Mouse (Mus musculus): ENCODE data around the gene Fndc3a.
A peak's percentile ranks its signal among the peaks of the same experiment; 100 is the strongest.

Gene Fndc3a

GRCm38 (mm10) chr14:72677247-72677646 lies 32.6 kb downstream of the Fndc3a start:
- no peak for DNase-seq (ENCODE audit: low read depth, low spot score)

- no peak for DNase-seq (ENCODE audit: low read depth, low spot score)
Observed at GRCm38 (mm10) chr14:72671911-72672310, 37.9 kb downstream of the Fndc3a start.

GRCm38 (mm10) chr14:72670987-72671386 lies 38.8 kb downstream of the Fndc3a start:
- DNase-seq (ENCODE audit: low read depth, low spot score) = no peak

- no peak for DNase-seq (ENCODE audit: low read depth, low spot score)
Observed at GRCm38 (mm10) chr14:72649268-72649667, 60.5 kb downstream of the Fndc3a start.

- DNase-seq (ENCODE audit: low read depth, low spot score) = no peak
Observed at GRCm38 (mm10) chr14:72645512-72645911, 64.3 kb downstream of the Fndc3a start.

GRCm38 (mm10) chr14:72644620-72645019 lies 65.2 kb downstream of the Fndc3a start:
- no peak for DNase-seq (ENCODE audit: low read depth, low spot score)

- no peak for DNase-seq (ENCODE audit: low read depth, low spot score)
Observed at GRCm38 (mm10) chr14:72638507-72638906, 71.3 kb downstream of the Fndc3a start.

- DNase-seq (ENCODE audit: low read depth, low spot score) = no peak
Observed at GRCm38 (mm10) chr14:72633571-72633970, 76.2 kb downstream of the Fndc3a start.

GRCm38 (mm10) chr14:72625411-72625810 lies 84.4 kb downstream of the Fndc3a start:
- DNase-seq (ENCODE audit: low read depth, low spot score) = no peak

GRCm38 (mm10) chr14:72604077-72604476 lies 105.7 kb downstream of the Fndc3a start:
- DNase-seq (ENCODE audit: low read depth, low spot score) = no peak

- no peak for DNase-seq (ENCODE audit: low read depth, low spot score)
Observed at GRCm38 (mm10) chr14:72603194-72603521, 106.6 kb downstream of the Fndc3a start.

- peak; percentile 96 for DNase-seq (ENCODE audit: low read depth, low spot score)
Observed at GRCm38 (mm10) chr14:72602521-72603193, 107.1 kb downstream of the Fndc3a start.

GRCm38 (mm10) chr14:72601381-72602305 lies 108.2 kb downstream of the Fndc3a start:
- DNase-seq (ENCODE audit: low read depth, low spot score) = no peak

GRCm38 (mm10) chr14:72600375-72600774 lies 109.4 kb downstream of the Fndc3a start:
- no peak for DNase-seq (ENCODE audit: low read depth, low spot score)

GRCm38 (mm10) chr14:72598976-72599740 lies 110.6 kb downstream of the Fndc3a start:
- no peak for DNase-seq (ENCODE audit: low read depth, low spot score)

GRCm38 (mm10) chr14:72594191-72594590 lies 115.6 kb downstream of the Fndc3a start:
- DNase-seq (ENCODE audit: low read depth, low spot score) = no peak

GRCm38 (mm10) chr14:72589415-72589814 lies 120.4 kb downstream of the Fndc3a start:
- DNase-seq (ENCODE audit: low read depth, low spot score) = no peak

- DNase-seq (ENCODE audit: low read depth, low spot score) = no peak
Observed at GRCm38 (mm10) chr14:72582979-72583378, 126.8 kb downstream of the Fndc3a start.

GRCm38 (mm10) chr14:72580991-72581390 lies 128.8 kb downstream of the Fndc3a start:
- DNase-seq (ENCODE audit: low read depth, low spot score) = no peak

- DNase-seq (ENCODE audit: low read depth, low spot score) = no peak
Observed at GRCm38 (mm10) chr14:72576283-72576682, 133.5 kb downstream of the Fndc3a start.

GRCm38 (mm10) chr14:72563941-72564340 lies 145.9 kb downstream of the Fndc3a start:
- no peak for DNase-seq (ENCODE audit: low read depth, low spot score)

GRCm38 (mm10) chr14:72558795-72559194 lies 151.0 kb downstream of the Fndc3a start:
- no peak for DNase-seq (ENCODE audit: low read depth, low spot score)
